Mouse (Mus musculus) hindbrain, embryonic 10.5 days (tissue): ENCODE results near the gene H2-DMb1. TPM values are rescaled to one million over a fixed set of nuclear protein-coding genes. Genes with fewer than 3 reads are reported as not detected.

Experiments
- DNase-seq: peaks from one replicate; pipeline ENCODE4 v3.0.0-alpha.2; 2017; ENCODE audit warnings: low spot score
- H3K27ac ChIP-seq: fragments of 300-500 bp; sonication (generic); 2 replicates; pipeline ENCODE4 v1.5.1; 2016; ENCODE audit warnings: mild to moderate bottlenecking, moderate library complexity
- H3K27me3 ChIP-seq: fragments of 300-500 bp; sonication (generic); 2 replicates; pipeline ENCODE4 v1.6.1; 2016; ENCODE audit warnings: mild to moderate bottlenecking; ENCODE audit not compliant: poor library complexity, insufficient read depth, severe bottlenecking
- H3K36me3 ChIP-seq: fragments of 300-500 bp; sonication (generic); 2 replicates; pipeline ENCODE4 v1.6.1; 2016; ENCODE audit warnings: mild to moderate bottlenecking, moderate library complexity
- H3K4me1 ChIP-seq: fragments of 300-500 bp; sonication (generic); replicated peaks from 2 replicates; pipeline ENCODE4 v1.6.1; 2016; ENCODE audit warnings: mild to moderate bottlenecking
- H3K4me3 ChIP-seq: fragments of 300-500 bp; sonication (generic); 2 replicates; pipeline ENCODE4 v1.5.1; 2016; ENCODE audit warnings: mild to moderate bottlenecking, moderate library complexity
- H3K9me3 ChIP-seq: fragments of 300-500 bp; sonication (generic); 2 replicates; pipeline ENCODE4 v1.6.1; 2016; ENCODE audit warnings: mild to moderate bottlenecking, moderate library complexity
- WGBS: fragments of 180-500 bp; shearing (Covaris S2); methylation state at CpG from one replicate; pipeline ENCODE4 v1.1.7; 2016; 5-methylcytosine and 5-hydroxymethylcytosine counted together
- polyA plus RNA-seq: library from polyadenylated mRNA; unstranded; fragments of >200 nt; fragmentation: Nextera tagmentation; extraction: Ambion mirVana; gene quantifications from 2 replicates; pipeline ENCODE4 v1.2.1, GENCODE M21; 2016

The H2-DMb1 gene
- polyA plus RNA-seq, 1 experiment from 2014 or later: 0.98 TPM

GRCm38 (mm10) chr17:34118873-34119248 is 34.0 kb upstream of the H2-DMb1 start:
- no peak for DNase-seq

GRCm38 (mm10) chr17:34119249-34120179 is 33.4 kb upstream of the H2-DMb1 start, which contains the start of gene H2-DMa:
TSS of gene H2-DMa (plus strand) at chr17:34119541.
- WGBS: under 1% methylated on average over 96 of the region's 96 CpGs
- peaks cover 51% of the 10 kb centered on the region for H3K36me3 ChIP-seq
- no peaks in the 10 kb centered on the region for H3K27me3 ChIP-seq
- H3K9me3 ChIP-seq: no peaks in the 10 kb centered on the region
- peak within 1 kb of the TSS; percentile 100 for H3K27ac ChIP-seq
- H3K4me1 ChIP-seq: peaks cover 37% of the 10 kb centered on the region
- peak; percentile 98 for DNase-seq
- H3K4me3 ChIP-seq: peak within 1 kb of the TSS; percentile 100

More at GRCm38 (mm10) chr17:34118873-34119248, 34.0 kb upstream of the H2-DMb1 start:
- Histone ChIP-seq H3K4me3 (peak overlapping the region; percentile 100), H3K36me3 (peaks cover 58% of the 10 kb centered on the region), H3K4me1 (peaks cover 33% of the 10 kb centered on the region), H3K27me3 (no peaks in the 10 kb centered on the region), H3K27ac (peak overlapping the region; percentile 100), H3K9me3 (no peaks in the 10 kb centered on the region)
- WGBS: under 1% methylated on average over 38 of the region's 38 CpGs

GRCm38 (mm10) chr17:34120180-34120723 is 32.6 kb upstream of the H2-DMb1 start:
- no peaks in the 10 kb centered on the region for H3K27me3 ChIP-seq
- H3K4me3 ChIP-seq: peak overlapping the region; percentile 100
- under 1% methylated on average over 42 of the region's 42 CpGs for WGBS
- H3K9me3 ChIP-seq: no peaks in the 10 kb centered on the region
- DNase-seq: peak; percentile 91
- peaks cover 44% of the 10 kb centered on the region for H3K36me3 ChIP-seq
- peaks cover 35% of the 10 kb centered on the region for H3K4me1 ChIP-seq
- H3K27ac ChIP-seq: peak overlapping the region; percentile 100

GRCm38 (mm10) chr17:34120814-34121171 is 32.1 kb upstream of the H2-DMb1 start:
- Histone ChIP-seq H3K4me1 (peaks cover 30% of the 10 kb centered on the region), H3K9me3 (no peaks in the 10 kb centered on the region), H3K27me3 (no peaks in the 10 kb centered on the region), H3K27ac (peak overlapping the region; percentile 100), H3K4me3 (peak overlapping the region; percentile 100), H3K36me3 (peaks cover 40% of the 10 kb centered on the region)
- under 1% methylated on average over 31 of the region's 31 CpGs for WGBS
- DNase-seq: no peak

- Histone ChIP-seq H3K36me3 (peaks cover 40% of the 10 kb centered on the region), H3K4me3 (peak overlapping the region; percentile 100), H3K27ac (peak overlapping the region; percentile 100), H3K4me1 (peaks cover 27% of the 10 kb centered on the region), H3K27me3 (no peaks in the 10 kb centered on the region), H3K9me3 (no peaks in the 10 kb centered on the region)
- under 1% methylated on average over 34 of the region's 35 CpGs for WGBS
- DNase-seq: peak; percentile 86
Measured at GRCm38 (mm10) chr17:34121172-34121878, 31.5 kb upstream of the H2-DMb1 start.

GRCm38 (mm10) chr17:34121879-34122187 is 31.0 kb upstream of the H2-DMb1 start:
- peaks cover 24% of the 10 kb centered on the region for H3K4me1 ChIP-seq
- H3K27ac ChIP-seq: peak overlapping the region; percentile 100
- H3K27me3 ChIP-seq: no peaks in the 10 kb centered on the region
- WGBS: 2% methylated on average over 8 of the region's 10 CpGs
- H3K36me3 ChIP-seq: peaks cover 35% of the 10 kb centered on the region
- peak overlapping the region; percentile 100 for H3K4me3 ChIP-seq
- no peaks in the 10 kb centered on the region for H3K9me3 ChIP-seq
- peak; percentile 85 for DNase-seq

GRCm38 (mm10) chr17:34122188-34122984 is 30.5 kb upstream of the H2-DMb1 start, which contains the start of gene Brd2:
TSS of gene Brd2 (minus strand) at chr17:34122634.
- Histone ChIP-seq H3K27ac (peak within 1 kb of the TSS; percentile 100), H3K9me3 (no peaks in the 10 kb centered on the region), H3K4me1 (peaks cover 23% of the 10 kb centered on the region), H3K36me3 (peaks cover 29% of the 10 kb centered on the region), H3K27me3 (0 out of 2 replicates have a peak, but pooled peaks cover under 1% of the 10 kb centered on the region), H3K4me3 (peak within 1 kb of the TSS; percentile 100)
- peak; percentile 98 for DNase-seq
- under 1% methylated on average over 75 of the region's 75 CpGs for WGBS

- H3K4me1 ChIP-seq: peaks cover 29% of the 10 kb centered on the region
- WGBS: 7% methylated on average over 7 of the region's 7 CpGs
Measured at GRCm38 (mm10) chr17:34123111-34123510, 29.8 kb upstream of the H2-DMb1 start.

GRCm38 (mm10) chr17:34123518-34123917 is 29.4 kb upstream of the H2-DMb1 start:
- peaks cover 11% of the 10 kb centered on the region for H3K27me3 ChIP-seq
- peaks cover 18% of the 10 kb centered on the region for H3K36me3 ChIP-seq
- peaks cover 33% of the 10 kb centered on the region for H3K4me1 ChIP-seq
- peak overlapping the region; percentile 100 for H3K27ac ChIP-seq
- H3K9me3 ChIP-seq: no peaks in the 10 kb centered on the region
- WGBS: 10% methylated on average over 2 of the region's 2 CpGs
- no peak for DNase-seq
- H3K4me3 ChIP-seq: peak overlapping the region; percentile 100

More at GRCm38 (mm10) chr17:34123111-34123510, 29.8 kb upstream of the H2-DMb1 start:
- peak overlapping the region; percentile 100 for H3K4me3 ChIP-seq
- no peaks in the 10 kb centered on the region for H3K9me3 ChIP-seq
- DNase-seq: no peak
- 0 out of 2 replicates have a peak, but pooled peaks cover 6% of the 10 kb centered on the region for H3K27me3 ChIP-seq
- H3K27ac ChIP-seq: peak overlapping the region; percentile 100
- H3K36me3 ChIP-seq: peaks cover 22% of the 10 kb centered on the region

GRCm38 (mm10) chr17:34124649-34125048 is 28.2 kb upstream of the H2-DMb1 start:
- WGBS: 85% methylated on average over 6 of the region's 6 CpGs
- DNase-seq: no peak
- Histone ChIP-seq H3K4me1 (peaks cover 41% of the 10 kb centered on the region), H3K27me3 (peaks cover 17% of the 10 kb centered on the region), H3K9me3 (no peaks in the 10 kb centered on the region), H3K4me3 (no peak overlapping the region), H3K27ac (no peak overlapping the region), H3K36me3 (peaks cover 8% of the 10 kb centered on the region; the same call in 1 of the 2 replicates)

- no peak overlapping the region for H3K4me3 ChIP-seq
- peaks cover 7% of the 10 kb centered on the region; the same call in 1 of the 2 replicates for H3K36me3 ChIP-seq
- WGBS: 62% methylated on average over 9 of the region's 9 CpGs
- H3K9me3 ChIP-seq: no peaks in the 10 kb centered on the region
- peaks cover 17% of the 10 kb centered on the region for H3K27me3 ChIP-seq
- no peak for DNase-seq
- H3K27ac ChIP-seq: no peak overlapping the region
- H3K4me1 ChIP-seq: peaks cover 41% of the 10 kb centered on the region
Measured at GRCm38 (mm10) chr17:34126826-34127420, 25.9 kb upstream of the H2-DMb1 start.
